Mouse (Mus musculus) spleen, adult 2 months (tissue): ENCODE data around the gene Gtpbp1.

Experiments
- CTCF ChIP-seq: fragments of 200-500 bp; IDR thresholded peaks from 2 replicates; pipeline ENCODE4 v1.5.1; 2011; ENCODE audit warnings: mild to moderate bottlenecking, inconsistent platforms; ENCODE audit not compliant: insufficient read depth, insufficient read length, insufficient replicate concordance; ENCODE audit errors: extremely low read depth
- POLR2A ChIP-seq: fragments of 200-500 bp; IDR thresholded peaks from 2 replicates; pipeline ENCODE4 v1.6.1; 2011; ENCODE audit warnings: low read depth, low read length, inconsistent platforms

GRCm38 (mm10) chr15:79693740-79694139 is 3.1 kb downstream of the Gtpbp1 start:
- TF ChIP-seq POLR2A (no peak), CTCF (no peak)
